Mouse (Mus musculus): Measurements from ENCODE around the gene D6Ertd527e. TPM values are rescaled to one million over a fixed set of nuclear protein-coding genes. Genes with fewer than 3 reads are reported as not detected.

D6Ertd527e gene
- total RNA-seq, 4 experiments from 2014 or later = not detected

- no peak for DNase-seq (ENCODE audit: low spot score in 2 of 2)
Observed at GRCm38 (mm10) chr6:87151427-87151826, 46.9 kb downstream of the D6Ertd527e start.

- DNase-seq (ENCODE audit: low spot score in 2 of 2) = peak in 1 of 2 experiments; percentile 42
Observed at GRCm38 (mm10) chr6:87152461-87153230, 48.1 kb downstream of the D6Ertd527e start.

GRCm38 (mm10) chr6:87153231-87153580, 48.7 kb downstream of the D6Ertd527e start:
- no peak for DNase-seq (ENCODE audit: low spot score in 2 of 2)

GRCm38 (mm10) chr6:87153836-87154235, 49.3 kb downstream of the D6Ertd527e start:
- no peak for DNase-seq (ENCODE audit: low spot score in 2 of 2)

DNA sequence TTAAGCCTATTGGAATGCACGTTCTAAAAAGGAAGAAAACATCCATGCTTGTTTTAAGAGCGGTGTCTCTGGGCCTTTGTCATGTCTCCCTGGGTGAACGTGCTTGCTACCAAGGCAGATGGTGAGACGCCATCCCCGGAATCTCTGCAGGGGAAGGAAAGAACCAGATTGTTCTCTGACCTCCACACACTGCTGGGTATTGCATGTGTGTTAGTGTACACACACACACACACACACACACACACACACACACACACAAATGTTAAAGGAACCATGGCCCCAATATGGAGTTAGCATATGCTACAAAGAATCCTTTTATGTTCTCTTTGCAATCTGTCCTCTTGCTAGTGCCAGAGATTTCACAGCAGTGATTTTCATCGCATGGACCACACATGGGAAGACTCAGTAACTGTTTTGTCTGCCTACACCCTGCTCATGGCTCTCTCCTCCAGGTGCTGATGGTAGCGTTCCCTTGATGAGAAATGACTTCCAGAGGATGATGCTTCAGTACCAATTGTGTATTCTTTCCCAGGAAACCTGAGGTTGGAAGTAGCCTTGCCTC, 53.6 kb downstream of the D6Ertd527e start:
- DNase-seq (ENCODE audit: low spot score in 2 of 2) = no peak

DNA sequence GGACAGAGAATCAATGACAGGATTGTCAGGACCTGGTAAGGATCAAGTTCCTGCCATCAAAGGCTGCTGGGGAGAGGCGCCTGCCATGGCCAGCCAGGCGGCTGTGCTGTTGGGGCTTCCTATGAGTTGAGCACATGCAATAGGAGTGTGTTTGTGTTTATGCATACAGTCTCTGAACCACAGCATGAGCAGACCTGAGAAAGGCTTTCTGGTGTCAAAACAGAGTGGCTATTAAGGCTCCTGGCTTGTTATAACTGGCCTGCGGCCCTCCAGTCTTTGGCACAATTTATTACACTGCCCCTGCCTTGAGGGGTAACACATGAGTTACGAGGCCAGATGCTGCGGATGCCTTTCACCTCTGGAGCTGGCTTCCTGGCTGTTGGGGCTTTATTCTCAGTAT, 55.6 kb downstream of the D6Ertd527e start:
- DNase-seq (ENCODE audit: low spot score in 2 of 2) = no peak

DNA sequence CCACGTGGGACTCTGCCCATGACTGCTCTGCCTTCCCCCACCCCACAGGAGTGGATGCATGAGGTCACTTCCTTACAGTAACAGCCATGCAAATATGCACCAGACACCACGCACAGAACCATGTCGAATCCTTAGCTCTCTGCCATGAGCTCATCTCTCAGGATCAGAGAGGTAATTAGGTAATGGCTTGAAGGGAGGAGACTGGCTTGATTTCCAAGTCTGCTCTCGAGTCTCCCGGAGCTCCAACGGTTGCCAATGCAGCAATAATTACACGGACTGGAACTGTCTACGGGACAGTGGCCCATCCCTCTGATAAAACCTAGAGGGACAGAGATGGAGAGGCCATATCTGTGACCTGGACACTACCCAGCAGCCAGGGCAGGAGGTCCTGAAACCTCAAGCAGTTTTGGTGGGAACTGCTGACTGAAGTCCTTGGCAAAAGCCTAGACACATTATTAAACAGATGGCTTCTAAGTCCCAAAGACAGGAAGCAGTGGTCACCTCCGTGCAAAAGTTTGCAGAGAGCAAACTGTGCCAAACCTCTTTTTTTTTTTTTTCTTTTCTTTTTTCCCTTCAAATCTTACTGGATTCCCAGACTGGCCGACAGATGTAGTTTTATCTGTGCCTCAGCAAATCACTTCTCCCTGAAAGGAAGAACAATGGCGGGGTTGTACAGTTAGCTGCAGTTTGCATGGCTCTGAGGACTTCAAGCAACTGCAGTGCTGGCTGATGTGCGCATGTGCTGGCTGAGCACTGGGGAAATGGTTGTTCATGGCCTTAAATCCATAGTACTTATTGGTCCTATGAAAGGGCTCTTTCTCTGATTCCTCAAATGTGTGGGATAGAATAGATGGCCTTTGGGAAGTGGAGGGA, 57.1 kb downstream of the D6Ertd527e start:
- DNase-seq (ENCODE audit: low spot score in 2 of 2) = no peak

Other genes with a start within 250 kb of the D6Ertd527e start
- gene Nfu1, start 95.5 kb upstream of the D6Ertd527e start, total RNA-seq (2022) = 10 to 100 TPM; 55.9 to 72.7 (median 65.2) TPM
- 10 to 100 TPM; 33.2 to 37.1 (median 35.4) TPM for gene Gfpt1, start 61.9 kb upstream of the D6Ertd527e start, total RNA-seq (2022)
- gene Antxr1, start 231.1 kb downstream of the D6Ertd527e start, total RNA-seq (2022) = 1 to 10 TPM; 3.6 to 7.0 (median 5.2) TPM
- gene Gkn1, start 246.2 kb downstream of the D6Ertd527e start, total RNA-seq (2022) = not detected

Data from gastrocnemius, adult 8-10 months (tissue).